Mouse (Mus musculus) CH12.LX (cell line): Measurements from ENCODE around the gene Zmpste24.

ENCODE experiments used
- CHD2 ChIP-seq: IDR thresholded peaks from 2 replicates; pipeline ENCODE4 v1.6.1; 2011; ENCODE audit warnings: low read length, improper control_type of control experiment
- CTCF ChIP-seq, 2 experiments: IDR thresholded peaks in 1 of 2; conservative IDR thresholded peaks in 1 of 2; 2 replicates each; pipeline ENCODE4 v1.5.1; 2011 to 2012; ENCODE audit warnings: low read depth in 2 of 2, low read length in 2 of 2, improper control_type of control experiment in 1 of 2, inconsistent platforms in 1 of 2, mild to moderate bottlenecking in 1 of 2, moderate library complexity in 1 of 2
- E2F4 ChIP-seq: IDR thresholded peaks from 2 replicates; pipeline ENCODE4 v1.6.1; 2011; ENCODE audit warnings: low read depth, low read length, improper control_type of control experiment; ENCODE audit not compliant: insufficient replicate concordance
- EP300 ChIP-seq: IDR thresholded peaks from 2 replicates; pipeline ENCODE4 v1.6.1; 2011; ENCODE audit warnings: low read length, improper control_type of control experiment
- HCFC1 ChIP-seq: IDR thresholded peaks from 2 replicates; pipeline ENCODE4 v1.6.1; 2012; ENCODE audit warnings: low read depth, mild to moderate bottlenecking, inconsistent platforms, low read length, improper control_type of control experiment
- JUND ChIP-seq: conservative IDR thresholded peaks from 2 replicates; pipeline ENCODE4 v1.6.1; 2011; ENCODE audit warnings: low read depth, low read length, improper control_type of control experiment
- MAFK ChIP-seq: IDR thresholded peaks from 2 replicates; pipeline ENCODE4 v1.6.1; 2011; ENCODE audit warnings: low read length, improper control_type of control experiment; ENCODE audit not compliant: insufficient replicate concordance
- MAX ChIP-seq: IDR thresholded peaks from 2 replicates; pipeline ENCODE4 v1.6.1; 2011; ENCODE audit warnings: low read length, improper control_type of control experiment
- RAD21 ChIP-seq: IDR thresholded peaks from 2 replicates; pipeline ENCODE4 v1.6.1; 2011; ENCODE audit warnings: low read depth, mild to moderate bottlenecking, low read length, improper control_type of control experiment, moderate library complexity
- SIN3A ChIP-seq: IDR thresholded peaks from 2 replicates; pipeline ENCODE4 v1.6.1; 2012; ENCODE audit warnings: low read length, improper control_type of control experiment, inconsistent platforms
- TBP ChIP-seq: conservative IDR thresholded peaks from 2 replicates; pipeline ENCODE4 v1.6.1; 2011; ENCODE audit warnings: low read depth, low read length, improper control_type of control experiment
- USF2 ChIP-seq: conservative IDR thresholded peaks from 2 replicates; pipeline ENCODE4 v1.6.1; 2011; ENCODE audit warnings: low read depth, low read length, improper control_type of control experiment

DNA sequence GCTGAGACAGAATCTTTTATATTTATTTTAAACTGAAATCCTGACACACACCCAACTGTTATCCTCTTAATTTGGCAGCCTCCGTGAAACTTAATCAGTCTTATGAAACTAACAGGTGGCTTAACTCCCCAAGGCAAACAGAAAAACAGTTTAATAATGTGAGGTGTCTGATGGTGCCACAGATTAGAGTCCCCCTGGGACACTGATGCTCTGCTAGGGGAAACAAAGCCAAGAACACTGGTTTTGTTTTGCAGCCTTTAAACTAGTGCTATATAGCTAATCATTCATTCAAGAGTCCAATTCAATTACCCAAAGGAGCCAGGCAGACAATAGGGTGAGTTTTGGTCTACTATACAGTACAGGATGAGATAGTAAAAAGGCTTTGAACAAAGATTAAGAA, 17.6 kb downstream of the Zmpste24 start:
- TF ChIP-seq USF2 (no peak), CTCF (conservative IDR thresholded peaks at IDR 0.05 in 1 of 2, IDR thresholded peaks at IDR 0.05 in 1 of 2; ENCODE audit: low read depth in 2 of 2, low read length in 2 of 2) (no peak), TBP (no peak), EP300 (no peak), E2F4 (no peak), SIN3A (no peak), MAX (no peak), RAD21 (no peak), MAFK (no peak), CHD2 (no peak), JUND (no peak), HCFC1 (no peak)
